Mouse (Mus musculus): ENCODE measurements around the gene Fmnl2. TPM values are rescaled to one million over a fixed set of nuclear protein-coding genes. Genes with fewer than 3 reads are reported as not detected.
A peak's percentile ranks its signal among the peaks of the same experiment; 100 is the strongest.

Gene Fmnl2
- total RNA-seq, 2 experiments from 2014 or later = 4.3 to 6.0 TPM

- no peak for DNase-seq
- intact Hi-C loops (cut with DNase I) = no loop called here
Measured at GRCm38 (mm10) chr2:52903228-52903963, 45.7 kb downstream of the Fmnl2 start.

GRCm38 (mm10) chr2:52904526-52904925 is 46.9 kb downstream of the Fmnl2 start:
- intact Hi-C loops (cut with DNase I) = no loop called here
- no peak for DNase-seq

- DNase-seq = no peak
- intact Hi-C loops (cut with DNase I) = no loop called here
Measured at GRCm38 (mm10) chr2:52913311-52913710, 55.7 kb downstream of the Fmnl2 start.

GRCm38 (mm10) chr2:52913746-52914145 is 56.1 kb downstream of the Fmnl2 start:
- no peak for DNase-seq
- intact Hi-C loops (cut with DNase I) = no loop called here

GRCm38 (mm10) chr2:52915536-52915935 is 57.9 kb downstream of the Fmnl2 start:
- DNase-seq = no peak
- intact Hi-C loops (cut with DNase I) = no loop called here

DNA sequence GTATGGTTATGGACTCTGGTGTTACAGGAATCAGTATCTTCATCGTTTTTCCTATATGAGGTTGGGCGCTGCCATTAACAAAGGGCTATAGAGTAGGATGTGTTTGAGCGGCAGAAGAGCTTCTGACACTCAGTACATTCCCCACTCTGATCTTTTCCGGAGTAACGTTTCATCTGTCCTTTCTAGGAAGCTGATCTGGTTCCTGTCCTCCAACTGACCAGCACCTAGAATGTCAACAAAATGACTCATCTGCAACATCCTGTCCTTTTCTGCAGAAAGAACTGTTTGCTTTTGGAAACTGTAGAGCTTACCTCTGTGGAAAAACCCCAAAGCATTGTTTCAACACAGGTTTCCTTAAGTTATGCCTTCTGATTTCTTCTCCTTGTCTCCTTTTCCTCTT is 60.4 kb downstream of the Fmnl2 start:
- intact Hi-C loops (cut with DNase I) = no loop called here
- no peak for DNase-seq

DNA sequence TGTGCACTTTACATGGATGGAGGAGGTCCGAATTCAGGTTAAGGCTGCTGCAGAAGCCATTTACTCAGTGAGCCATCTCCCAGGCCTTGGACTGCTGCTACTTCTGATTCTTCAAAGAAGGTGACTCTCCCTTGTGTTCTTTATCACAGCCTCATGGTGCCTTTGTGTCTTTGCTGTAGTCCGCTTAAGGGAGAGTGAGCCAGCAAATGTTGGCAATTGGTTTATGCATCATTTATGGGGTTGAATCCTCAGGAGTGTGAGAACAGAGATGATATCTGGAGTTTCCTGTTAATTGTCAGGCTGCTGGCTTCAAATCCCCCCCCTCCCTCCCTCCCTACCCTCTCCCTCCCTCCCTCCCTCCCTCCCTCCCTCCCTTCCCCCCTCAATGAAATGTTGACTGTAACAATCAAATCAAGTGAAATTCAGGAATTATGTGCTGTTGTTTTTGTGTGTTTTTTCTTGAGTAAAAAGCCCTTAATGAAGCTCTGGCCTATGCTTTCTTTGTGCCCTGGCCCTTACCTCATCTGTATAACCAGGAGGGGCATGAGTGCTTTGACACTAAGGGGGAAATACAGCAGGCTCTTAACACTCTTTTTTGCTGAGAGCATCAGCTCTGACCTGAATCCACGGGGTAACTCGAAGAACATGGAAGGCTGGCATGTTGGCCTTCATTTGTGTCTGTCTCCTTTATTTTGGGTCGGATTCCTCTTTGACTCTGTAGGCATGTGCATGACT is 63.2 kb downstream of the Fmnl2 start:
- no peak for DNase-seq
- intact Hi-C loops (cut with DNase I) = no loop called here

- no peak for DNase-seq
- intact Hi-C loops (cut with DNase I) = no loop called here
Measured at GRCm38 (mm10) chr2:52925062-52925461, 67.4 kb downstream of the Fmnl2 start.

GRCm38 (mm10) chr2:52927381-52927780 is 69.7 kb downstream of the Fmnl2 start:
- intact Hi-C loops (cut with DNase I) = no loop called here
- no peak for DNase-seq

DNA sequence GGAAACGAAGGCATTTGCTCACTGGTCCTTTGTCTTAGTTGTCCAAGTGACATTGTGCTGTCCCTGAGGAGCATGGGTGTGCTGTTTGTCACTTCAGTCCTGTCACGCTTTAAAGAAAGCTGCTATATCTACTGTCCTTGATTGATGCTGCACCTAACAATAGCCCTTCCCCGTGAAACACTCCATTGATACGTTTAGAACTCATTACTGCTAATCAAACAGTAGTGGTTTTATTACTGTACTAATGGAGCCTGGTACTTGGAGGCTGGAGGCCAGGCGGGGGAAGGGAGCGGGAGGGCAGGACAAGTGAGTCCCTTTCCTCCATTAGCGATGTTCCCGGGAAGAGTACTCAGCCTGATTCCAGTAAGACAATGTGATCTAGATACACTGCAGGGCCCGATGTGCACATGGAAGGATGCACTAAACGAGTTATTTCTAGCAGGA is 70.2 kb downstream of the Fmnl2 start:
- no peak for DNase-seq
- intact Hi-C loops (cut with DNase I) = no loop called here

DNA sequence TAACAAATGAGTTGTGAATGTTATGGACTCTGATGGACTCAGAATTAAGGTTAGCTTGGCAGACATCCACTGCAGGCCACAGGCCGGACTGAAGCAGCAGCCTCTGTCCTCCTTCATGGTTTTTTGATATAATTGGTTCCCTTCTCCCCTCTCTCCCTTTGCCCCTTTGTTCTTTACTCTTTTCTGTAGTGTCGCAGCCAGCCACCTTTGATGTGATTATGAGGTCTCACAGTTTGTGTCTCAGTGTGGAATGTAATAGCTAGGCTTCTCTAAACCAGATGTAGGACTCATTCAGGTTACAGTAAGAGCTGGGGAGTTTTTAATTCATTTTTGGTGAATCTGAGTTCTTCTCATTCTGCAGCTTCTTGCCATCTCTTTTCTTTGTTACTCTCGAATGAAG is 70.7 kb downstream of the Fmnl2 start:
- DNase-seq = no peak
- intact Hi-C loops (cut with DNase I) = no loop called here

DNA sequence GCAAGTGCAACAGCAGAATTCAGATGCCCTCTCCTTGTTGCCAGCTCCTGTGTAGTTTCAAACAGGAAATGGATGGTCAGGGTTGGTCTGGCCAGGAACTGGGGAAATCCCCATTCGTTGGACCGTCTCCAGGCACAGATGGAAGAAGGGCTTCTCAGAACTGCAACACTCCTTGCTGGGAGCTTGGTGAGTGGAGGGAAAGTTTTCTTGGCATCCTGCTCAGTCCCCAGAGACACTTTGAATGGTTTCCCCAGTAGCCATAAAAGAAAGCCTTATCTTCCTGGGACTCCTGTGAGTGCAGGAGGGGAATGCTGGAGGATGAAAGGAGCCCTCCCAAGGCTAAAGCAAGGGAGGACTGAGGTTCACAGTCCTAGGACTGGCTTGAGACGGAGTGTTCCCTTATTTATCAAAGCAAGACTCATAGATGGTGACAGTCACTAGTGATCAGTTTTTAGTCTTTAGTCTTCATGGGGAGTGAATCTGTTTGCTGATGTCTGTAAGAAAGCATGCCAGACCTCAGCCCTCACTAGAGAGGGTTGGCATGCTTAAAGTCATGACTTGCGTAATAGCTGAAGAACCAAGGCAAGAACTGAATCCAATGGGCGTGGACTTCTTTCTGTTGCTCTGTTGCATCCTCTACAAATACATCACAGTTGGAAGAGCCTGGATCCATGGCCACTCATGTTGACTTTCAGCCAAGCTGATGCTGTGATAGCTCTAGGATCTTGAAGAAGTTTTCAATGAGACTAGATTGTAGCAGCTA is 72.6 kb downstream of the Fmnl2 start:
- intact Hi-C loops (cut with DNase I) = no loop called here
- peak; percentile 39 to 49 for DNase-seq

DNA sequence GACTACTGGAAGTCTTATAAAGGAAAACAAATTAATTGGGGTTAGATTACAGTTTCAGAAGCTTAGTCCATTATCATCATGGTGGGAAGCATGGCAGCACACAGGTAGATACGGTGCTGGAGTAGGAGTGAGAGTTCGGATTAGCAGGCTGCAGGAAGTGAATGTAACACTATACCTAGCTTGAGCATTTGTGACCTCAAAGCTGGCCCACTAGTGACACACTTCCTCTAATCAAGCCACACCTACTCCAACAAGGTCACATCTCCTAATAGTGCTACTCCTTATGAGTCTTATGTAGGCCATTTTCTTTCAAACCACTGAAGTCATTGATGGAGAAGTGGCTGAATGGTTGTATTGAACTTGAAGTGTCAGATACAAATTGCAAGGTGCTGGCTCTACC is 73.7 kb downstream of the Fmnl2 start:
- intact Hi-C loops (cut with DNase I) = no loop called here
- DNase-seq = no peak

- intact Hi-C loops (cut with DNase I) = loop anchor here (5.0 kb wide), 1 partner anchor 39 kb away; no protein-coding TSS in a partner anchor
- DNase-seq = no peak
Measured at GRCm38 (mm10) chr2:52935906-52936305, 78.2 kb downstream of the Fmnl2 start.

GRCm38 (mm10) chr2:52938351-52939074 is 80.9 kb downstream of the Fmnl2 start:
- intact Hi-C loops (cut with DNase I) = loop anchor here (5.0 kb wide), 1 partner anchor 41 kb away; no protein-coding TSS in a partner anchor
- no peak for DNase-seq

DNA sequence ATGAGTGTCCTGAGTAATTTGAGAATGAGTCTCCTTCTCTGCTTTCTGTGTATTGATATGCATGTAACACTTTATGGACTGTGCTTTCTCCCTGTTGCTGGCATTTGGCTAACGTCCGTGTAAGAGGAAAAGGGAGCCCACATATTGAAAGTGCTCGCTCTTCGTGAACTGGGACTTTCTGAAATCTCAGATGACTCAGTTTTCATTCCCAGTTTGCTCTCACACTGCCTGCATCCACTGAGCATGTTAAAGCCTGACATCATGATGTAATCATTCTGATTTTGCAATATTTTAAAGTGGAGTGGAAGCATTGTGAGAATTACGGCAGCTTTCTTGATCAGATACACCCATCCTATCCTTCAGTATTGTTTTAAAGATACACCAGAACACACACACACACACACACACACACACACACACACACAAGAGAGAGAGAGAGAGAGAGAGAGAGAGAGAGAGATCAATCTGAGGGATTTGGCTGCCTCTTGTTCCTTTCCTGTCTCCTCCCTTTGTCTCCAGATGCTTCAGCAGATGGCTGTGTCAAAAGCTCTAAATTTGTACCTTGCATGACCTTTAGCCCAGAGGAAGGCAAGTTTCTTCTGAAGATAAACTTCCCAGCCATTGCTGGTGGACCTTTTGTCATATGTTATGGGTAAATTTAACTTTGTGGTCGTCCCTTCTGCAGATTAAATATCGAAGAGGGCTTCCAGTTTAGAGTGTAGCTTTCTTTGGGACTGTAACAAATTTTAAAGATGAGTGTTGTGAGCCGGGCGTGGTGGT is 86.2 kb downstream of the Fmnl2 start:
- intact Hi-C loops (cut with DNase I) = no loop called here
- DNase-seq = no peak

DNA sequence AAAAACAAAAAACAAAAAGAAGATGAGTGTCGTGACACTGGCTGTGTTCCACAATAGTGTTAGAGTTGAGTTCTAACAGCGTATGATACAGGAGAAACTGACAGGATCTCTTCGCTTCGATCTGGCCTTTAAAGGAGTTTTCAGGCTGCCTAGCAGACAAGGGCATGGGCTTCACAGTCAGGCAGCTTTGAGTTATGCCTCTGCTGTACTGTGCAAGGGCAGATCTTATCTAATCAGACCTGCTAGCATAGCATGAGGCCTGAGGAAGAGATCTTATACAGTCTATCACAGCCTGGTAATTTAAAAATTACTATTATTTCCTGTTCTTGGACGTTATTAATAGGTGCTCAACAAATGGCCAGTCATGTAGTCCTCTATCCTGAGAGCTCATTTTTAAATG is 86.9 kb downstream of the Fmnl2 start:
- no peak for DNase-seq
- intact Hi-C loops (cut with DNase I) = no loop called here

DNA sequence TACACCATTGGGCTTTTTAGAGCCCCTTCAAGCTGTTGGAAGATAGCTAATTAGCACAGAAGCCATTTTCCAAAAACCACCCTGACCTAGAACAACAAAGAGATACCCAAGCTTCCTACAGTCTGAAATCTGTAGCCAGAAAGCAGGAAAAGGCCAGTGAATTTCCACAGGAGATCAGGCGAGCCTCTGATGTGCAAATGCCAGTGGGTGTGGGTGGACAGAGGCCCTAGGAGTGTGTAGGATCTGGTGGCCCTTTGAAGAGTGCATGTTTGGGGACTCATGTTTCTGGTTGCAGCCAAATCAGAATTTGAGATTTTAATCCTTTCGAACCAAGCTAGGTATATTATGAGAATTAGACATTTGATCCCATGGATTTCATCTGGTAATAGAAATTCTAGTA is 88.4 kb downstream of the Fmnl2 start:
- no peak for DNase-seq
- intact Hi-C loops (cut with DNase I) = no loop called here

DNA sequence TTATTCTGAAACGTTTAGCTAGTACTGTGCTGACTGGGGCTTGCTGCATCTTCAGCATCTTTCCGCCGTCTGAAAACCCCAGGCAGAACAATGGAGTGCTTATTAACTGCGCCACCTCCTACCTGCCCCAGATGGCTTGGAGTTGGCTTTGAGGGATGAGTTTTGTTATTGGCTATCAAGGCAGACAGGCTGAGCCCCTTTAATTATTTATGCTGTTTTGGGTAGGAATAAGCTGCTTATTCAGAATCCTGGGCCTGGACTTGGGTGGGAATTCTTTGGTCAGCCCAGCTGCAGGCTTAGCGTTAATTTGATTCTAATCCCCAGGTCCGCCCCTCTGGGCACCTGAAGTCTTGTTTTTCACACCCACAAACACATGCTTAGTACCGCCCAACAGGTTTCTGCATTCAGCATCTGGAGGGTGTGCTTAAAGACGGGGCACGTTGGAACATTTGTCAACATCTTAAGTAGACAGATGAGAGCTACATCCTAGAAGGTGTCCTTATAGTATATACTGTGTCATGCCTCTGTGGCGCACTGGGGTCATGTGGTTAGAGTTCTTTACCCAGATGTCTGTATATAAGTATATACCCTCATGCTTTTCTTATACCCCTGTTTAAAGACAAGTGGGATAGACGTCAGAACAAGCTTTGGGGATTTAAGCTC is 89.0 kb downstream of the Fmnl2 start:
- DNase-seq = no peak

More for the DNA sequence above, 89.0 kb downstream of the Fmnl2 start:
- intact Hi-C loops (cut with DNase I) = no loop called here

All from gastrocnemius, postnatal 36 days (tissue).